Mouse (Mus musculus) fibroblast of lung, adult 2 months (primary cell): ENCODE data around the gene Mon2.

Experiments
- DNase-seq: peaks from one replicate; pipeline ENCODE4 v3.0.0-alpha.2; 2011; ENCODE audit warnings: low read depth

Gene Mon2

GRCm38 (mm10) chr10:123076245-123077023 lies at the start of gene Mon2:
Mon2 (minus strand) TSS chr10:123076505.
- DNase-seq, result peak; percentile 74

- DNase-seq, result no peak
Measured at GRCm38 (mm10) chr10:123120666-123121392, 44.5 kb upstream of the Mon2 start.

- no peak for DNase-seq
Measured at GRCm38 (mm10) chr10:123116861-123117260, 40.6 kb upstream of the Mon2 start.

- DNase-seq, result no peak
Measured at GRCm38 (mm10) chr10:123113466-123113865, 37.2 kb upstream of the Mon2 start.

- DNase-seq, result no peak
Measured at GRCm38 (mm10) chr10:123112787-123113168, 36.5 kb upstream of the Mon2 start.

GRCm38 (mm10) chr10:123112056-123112786 lies 35.9 kb upstream of the Mon2 start:
- no peak for DNase-seq

- no peak for DNase-seq
Measured at GRCm38 (mm10) chr10:123110548-123110947, 34.2 kb upstream of the Mon2 start.

- no peak for DNase-seq
Measured at GRCm38 (mm10) chr10:123108527-123108926, 32.2 kb upstream of the Mon2 start.

- no peak for DNase-seq
Measured at GRCm38 (mm10) chr10:123108121-123108520, 31.8 kb upstream of the Mon2 start.

GRCm38 (mm10) chr10:123101303-123101702 lies 25.0 kb upstream of the Mon2 start:
- no peak for DNase-seq

- no peak for DNase-seq
Measured at GRCm38 (mm10) chr10:123100584-123100983, 24.3 kb upstream of the Mon2 start.

GRCm38 (mm10) chr10:123094504-123094903 lies 18.2 kb upstream of the Mon2 start:
- DNase-seq, result no peak

- DNase-seq, result no peak
Measured at GRCm38 (mm10) chr10:123092577-123092976, 16.3 kb upstream of the Mon2 start.

- DNase-seq, result peak; percentile 36
Measured at GRCm38 (mm10) chr10:123091737-123092136, 15.4 kb upstream of the Mon2 start.

GRCm38 (mm10) chr10:123089425-123089930 lies 13.2 kb upstream of the Mon2 start:
- DNase-seq, result no peak

GRCm38 (mm10) chr10:123086847-123087246 lies 10.5 kb upstream of the Mon2 start:
- DNase-seq, result no peak

- DNase-seq, result no peak
Measured at GRCm38 (mm10) chr10:123084900-123085641, 8.8 kb upstream of the Mon2 start.

GRCm38 (mm10) chr10:123084307-123084706 lies 8.0 kb upstream of the Mon2 start:
- no peak for DNase-seq

GRCm38 (mm10) chr10:123075751-123076242 lies 508 bp downstream of the Mon2 start:
- DNase-seq, result no peak

- DNase-seq, result no peak
Measured at GRCm38 (mm10) chr10:123071997-123072396, 4.3 kb downstream of the Mon2 start.

GRCm38 (mm10) chr10:123063021-123063420 lies 13.3 kb downstream of the Mon2 start:
- DNase-seq, result no peak

GRCm38 (mm10) chr10:123060831-123061230 lies 15.5 kb downstream of the Mon2 start:
- no peak for DNase-seq
